Mouse (Mus musculus) left cerebral cortex, adult 8-10 months (tissue): ENCODE measurements at regions not wholly inside any gene's neighbourhood (a gene's known extent, or its start where the extent isn't known, plus 50 kb on each side); places are given as distances from the start of the nearest gene placed in this dataset.
A peak's percentile ranks its signal among the peaks of the same experiment; 100 is the strongest.
"Not testable (repeated sequence)": the region's sequence is repeated elsewhere in the genome, so short reads cannot be mapped to it uniquely, and the experiment has no call there.

Source experiments
- DNase-seq, 2 experiments: peaks; one replicate each; pipeline ENCODE4 v3.0.0; 2022; ENCODE audit warnings: low spot score in 2 of 2

DNA sequence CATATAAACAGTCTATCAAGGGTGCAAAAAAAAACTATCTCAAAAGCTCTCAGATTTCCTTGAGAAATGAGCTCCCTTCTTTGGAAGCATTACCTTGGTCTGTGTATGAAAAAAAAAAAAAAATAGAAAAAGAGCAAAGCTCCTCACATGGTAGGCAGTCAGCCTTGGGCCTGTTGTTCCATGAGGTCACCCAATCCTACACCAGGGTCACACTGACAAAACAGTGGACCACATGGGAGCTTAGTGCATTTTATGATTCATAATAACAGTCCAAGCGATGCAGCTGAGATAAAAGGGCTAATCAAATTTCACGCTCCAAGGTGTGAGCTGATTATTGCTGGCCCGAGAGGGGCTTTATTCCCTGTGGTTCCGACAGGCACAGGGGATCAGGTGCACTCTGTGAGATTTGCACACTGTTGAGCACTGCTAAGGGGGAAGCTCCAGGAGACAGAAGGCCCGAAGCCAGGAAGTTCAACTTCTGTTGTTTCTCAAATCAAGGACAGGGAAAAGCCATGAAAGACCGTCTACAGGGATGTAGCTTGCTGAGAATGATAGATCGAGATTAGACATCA lies 352.1 kb upstream of the Gm6657 start:
- DNase-seq: no peak

DNA sequence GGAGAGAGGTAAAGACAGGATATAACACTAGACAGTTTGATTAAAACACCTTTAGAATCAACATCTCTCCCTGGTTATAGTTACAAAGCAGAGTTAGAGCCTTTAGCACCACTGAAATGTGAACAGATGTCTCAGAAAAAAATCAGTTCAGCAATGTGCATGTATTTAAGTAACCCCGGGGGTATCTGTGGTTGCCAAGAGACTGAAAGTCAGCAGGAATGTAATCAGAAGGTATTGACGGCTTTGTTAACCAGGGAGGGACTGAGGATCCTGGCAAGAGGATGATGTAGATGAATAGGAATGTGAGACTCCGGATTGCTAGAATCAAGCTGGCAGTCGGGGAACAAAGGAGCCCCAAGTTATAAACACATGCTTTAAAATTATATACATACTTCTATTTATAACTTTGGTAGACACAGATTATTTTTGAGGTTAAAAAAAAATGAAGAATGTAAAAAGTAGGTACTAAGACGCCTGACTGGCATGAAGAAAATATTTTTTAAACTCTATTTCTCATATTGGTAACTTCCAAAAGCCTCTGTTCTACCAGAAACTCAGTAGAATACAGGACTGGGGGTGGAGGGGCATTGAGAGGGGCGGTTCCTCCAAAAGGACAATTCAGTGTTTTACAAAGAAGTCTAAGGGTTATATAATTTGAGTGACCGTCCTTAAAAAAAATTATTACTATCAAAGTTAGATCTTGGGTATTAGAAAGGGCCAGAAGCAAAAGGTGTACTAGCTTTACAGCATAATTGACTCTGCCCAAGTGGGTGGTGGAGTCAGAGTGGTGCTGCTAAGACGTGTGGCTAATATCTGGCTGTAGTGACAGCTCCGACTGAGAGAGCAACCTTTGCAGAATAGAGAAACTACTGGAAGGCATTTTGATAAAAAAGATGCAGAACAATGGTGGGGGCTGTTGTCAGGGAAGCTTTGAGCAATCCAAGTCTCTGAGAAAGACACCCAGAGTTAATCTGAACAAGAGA lies 341.2 kb upstream of the Gm6657 start:
- no peak for DNase-seq

DNA sequence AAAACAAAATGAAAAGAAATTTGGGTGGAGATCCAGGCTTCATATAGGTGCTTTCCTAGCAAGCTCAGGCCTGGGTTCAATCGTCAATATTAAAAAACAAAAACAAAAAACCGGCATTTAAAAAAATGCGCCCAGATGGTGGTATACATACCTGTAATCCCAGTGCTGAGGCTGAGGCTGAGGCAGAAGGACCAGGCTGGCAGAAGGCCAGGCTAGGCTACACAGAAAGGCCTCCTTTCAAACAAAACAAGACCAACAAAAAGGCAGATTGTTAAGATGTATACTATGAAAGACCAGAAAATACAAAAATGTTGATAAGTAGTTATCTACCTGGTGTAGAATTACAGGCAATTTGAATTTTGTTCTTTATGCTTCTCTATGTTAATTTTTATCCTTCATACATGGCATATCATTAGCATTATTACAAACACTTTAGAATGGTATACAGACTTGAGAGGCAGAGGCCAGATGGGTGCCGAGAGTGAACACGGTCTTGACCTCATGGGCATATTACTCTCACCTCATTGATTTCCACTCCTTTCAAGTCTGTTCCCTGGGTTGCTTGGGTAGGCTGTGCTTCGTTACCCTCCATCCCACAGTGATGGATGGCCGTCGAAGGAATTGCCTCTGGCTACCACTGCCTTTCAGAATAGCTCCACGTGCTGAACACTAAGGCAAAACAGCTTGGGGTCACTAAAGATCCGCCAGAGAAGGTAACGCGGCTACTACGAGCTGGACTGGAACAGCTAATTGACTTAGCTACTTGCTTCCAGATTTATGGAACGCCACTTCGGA lies 339.6 kb upstream of the Gm6657 start:
- no peak for DNase-seq

DNA sequence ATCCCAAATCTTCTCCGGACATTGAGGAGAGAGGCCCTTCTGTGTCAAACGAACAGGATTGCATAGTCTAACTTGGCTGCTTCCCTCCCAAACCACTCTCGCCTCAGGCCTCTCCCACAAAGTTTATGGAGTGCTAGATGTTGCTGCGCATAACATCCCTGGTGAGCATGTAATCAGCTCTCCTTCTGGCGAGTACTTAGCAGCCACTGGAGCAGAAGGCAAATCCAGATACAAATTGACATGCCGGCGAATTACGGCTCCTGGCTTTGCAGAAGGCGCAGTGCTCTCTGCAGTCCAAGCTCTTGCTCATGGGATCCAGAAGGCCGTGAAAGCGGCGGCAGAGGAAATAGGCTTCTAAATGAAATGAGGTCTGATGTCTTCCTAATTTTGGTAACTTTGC lies 338.2 kb upstream of the Gm6657 start:
- DNase-seq: no peak

DNA sequence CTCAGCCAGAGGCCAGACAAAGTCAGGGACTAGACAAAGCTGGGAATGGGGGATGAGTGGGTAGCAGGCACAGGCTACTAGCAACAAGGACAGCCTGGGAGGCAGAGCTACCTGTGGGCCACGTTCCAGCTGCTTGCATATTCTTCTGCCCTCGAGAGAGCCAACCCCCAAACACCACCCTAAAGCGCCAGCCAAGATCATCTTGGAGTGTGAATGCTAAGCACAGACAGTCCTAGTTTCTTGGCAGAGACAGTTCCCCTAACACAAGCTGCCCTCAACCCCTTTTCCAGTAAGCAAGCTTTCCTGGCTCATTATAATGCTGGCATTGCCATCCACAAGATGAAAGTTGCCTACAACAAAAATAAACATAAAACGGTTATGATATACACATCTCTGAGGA lies 336.8 kb upstream of the Gm6657 start:
- peak in 1 of 2 experiments; percentile 15 for DNase-seq

DNA sequence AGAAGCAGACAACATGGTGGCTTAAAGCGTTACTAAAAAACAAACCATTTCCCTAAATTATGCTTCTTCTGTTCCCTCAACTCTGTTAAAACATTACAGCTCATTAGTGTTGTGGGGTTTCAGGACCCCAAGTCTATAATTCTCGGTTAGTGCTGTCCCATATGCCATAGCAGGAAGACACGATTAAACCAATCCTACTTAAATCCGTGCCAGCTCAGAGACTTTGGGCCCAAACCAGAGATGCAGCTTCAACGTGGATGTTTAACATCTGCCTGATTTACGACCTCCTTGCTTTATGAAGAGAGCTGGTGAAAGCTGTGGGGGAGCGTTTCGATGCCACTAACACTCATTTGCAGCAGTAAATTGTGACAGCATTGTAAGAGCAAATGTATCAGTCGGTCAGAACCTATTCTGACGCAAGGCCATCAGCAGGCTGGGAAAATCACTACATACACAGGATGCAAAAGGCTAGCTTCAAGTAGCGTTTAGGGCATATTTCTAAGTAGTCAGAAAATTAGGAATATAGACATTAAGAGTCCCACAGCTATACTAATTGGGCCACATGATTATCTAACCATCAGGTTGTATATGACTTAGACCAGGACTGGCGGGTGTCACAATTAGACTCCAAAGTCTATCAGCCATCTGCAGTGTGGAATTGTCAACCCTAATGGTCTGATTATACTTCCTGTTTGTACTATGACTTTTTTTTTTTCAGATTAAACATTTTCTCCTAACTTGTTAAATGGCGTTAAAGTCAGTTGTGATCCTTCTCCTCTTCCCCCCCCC lies 333.1 kb upstream of the Gm6657 start:
- DNase-seq: no peak

DNA sequence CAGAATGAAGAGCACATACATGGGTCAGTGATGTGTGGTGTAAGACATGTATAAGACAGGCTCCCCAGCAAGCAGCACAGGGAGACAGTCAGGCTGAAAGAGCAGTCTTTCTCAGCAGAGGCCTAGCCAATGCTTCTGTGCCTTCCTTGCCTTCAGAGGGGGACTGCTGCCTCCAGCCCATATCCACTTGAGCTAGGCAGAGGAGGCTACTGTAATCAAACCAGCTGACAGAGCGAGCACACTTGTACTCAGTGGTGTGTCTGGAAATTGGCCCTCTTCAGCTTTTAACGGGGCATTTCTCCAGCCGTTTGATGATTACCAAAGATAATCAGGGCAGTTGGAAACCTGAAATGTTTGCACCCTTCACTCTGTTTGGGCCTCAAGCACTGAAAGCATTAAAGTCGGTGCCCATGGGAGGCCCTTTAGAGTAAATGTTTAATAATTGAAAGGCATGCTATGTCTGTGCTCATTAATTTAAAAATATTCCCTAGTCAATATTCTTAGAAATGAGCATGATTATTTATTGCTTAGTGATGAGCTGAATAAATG lies 326.0 kb upstream of the Gm6657 start:
- DNase-seq: no peak

DNA sequence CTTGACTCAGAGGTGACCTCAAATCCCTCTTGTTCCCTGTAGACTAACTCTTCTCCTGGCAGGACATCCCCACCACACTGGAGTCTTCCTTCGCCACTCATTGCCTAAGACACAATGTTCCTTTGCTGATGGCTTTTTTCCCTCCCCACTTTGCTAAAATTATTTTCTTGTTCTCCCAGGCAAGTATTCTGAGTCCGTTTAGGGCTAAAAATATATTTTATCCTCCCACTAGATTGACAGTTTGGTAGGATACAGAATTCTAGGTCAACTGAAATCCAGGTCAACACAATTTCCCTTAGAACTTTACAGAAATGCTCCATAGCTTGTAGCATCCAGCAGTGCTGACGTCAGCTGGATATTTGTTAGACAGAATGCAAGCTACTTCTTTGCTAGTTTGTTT lies 324.7 kb upstream of the Gm6657 start:
- no peak for DNase-seq

DNA sequence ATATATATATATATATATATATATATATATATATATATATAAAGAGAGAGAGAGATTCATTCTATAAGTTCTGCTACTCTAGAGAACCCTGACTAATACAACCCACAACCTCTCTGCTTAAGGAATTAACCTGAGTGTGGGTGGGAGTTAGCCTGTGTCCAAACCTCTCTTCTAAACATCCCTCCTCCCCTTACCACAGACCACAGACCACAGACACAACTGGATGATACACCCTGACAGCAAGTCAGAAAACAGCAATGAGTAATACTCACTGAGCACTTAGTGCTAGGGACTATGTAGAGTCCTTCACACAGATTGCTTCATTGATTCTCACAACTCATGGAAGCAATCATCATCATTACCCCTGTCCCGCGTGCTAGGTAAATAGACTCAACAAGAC lies 306.7 kb upstream of the Gm6657 start:
- no peak for DNase-seq

DNA sequence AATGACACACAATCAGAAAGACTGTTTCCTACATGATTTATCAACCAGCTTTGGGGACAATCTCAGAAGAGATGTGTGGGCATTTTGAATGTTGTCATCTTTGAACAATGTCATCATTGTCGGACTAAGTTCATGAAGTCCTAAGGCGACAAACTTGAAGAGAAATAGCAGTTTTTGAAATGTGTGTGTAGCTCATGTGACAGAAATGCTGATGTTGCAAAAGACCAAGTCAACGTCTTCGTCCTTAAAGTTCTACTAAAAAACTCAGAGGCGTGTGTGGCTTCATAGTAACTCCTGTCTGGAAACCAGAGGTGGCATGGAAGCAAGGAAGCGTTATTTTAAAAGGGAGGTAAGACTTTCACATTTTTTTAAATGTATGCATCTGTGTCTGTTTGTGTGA lies 302.6 kb upstream of the Gm6657 start:
- no peak for DNase-seq

DNA sequence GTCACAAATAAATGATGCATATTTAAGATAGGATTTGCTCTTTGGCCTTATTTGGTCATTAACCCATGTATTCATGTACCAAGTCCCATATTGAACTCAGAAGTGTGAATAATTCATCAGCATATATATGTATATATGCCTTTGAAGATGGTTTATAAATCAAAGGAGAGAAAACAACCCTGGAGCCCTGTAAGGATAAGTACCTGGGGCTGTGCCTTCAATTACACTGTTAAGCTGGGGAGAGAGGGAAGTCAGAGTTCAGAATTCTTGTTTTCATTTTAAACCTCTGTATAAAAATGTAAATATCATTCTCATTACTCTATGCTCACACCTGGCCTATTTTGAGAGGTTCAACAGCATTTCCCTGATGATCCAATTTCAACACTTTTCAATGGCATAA lies 299.8 kb upstream of the Gm6657 start:
- DNase-seq: no peak

DNA sequence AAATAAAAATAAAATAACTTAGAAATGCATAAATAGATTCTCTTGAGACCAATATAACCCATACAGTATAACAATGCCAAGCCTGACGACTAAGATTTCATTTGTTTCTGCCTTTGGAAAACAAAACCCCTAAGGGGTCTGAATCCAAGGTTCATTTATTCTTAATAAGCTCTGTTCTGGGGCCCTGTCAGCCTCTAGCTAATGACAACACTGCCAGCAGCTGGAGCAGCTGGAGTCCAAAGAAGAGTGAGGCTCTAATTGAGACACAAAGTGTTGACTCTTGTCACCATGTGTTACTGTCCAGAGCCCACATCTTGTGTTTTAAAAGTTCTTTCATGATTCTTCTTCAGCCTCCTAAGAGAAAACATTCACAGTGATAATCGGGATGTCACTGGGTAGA lies 298.5 kb upstream of the Gm6657 start:
- no peak for DNase-seq

DNA sequence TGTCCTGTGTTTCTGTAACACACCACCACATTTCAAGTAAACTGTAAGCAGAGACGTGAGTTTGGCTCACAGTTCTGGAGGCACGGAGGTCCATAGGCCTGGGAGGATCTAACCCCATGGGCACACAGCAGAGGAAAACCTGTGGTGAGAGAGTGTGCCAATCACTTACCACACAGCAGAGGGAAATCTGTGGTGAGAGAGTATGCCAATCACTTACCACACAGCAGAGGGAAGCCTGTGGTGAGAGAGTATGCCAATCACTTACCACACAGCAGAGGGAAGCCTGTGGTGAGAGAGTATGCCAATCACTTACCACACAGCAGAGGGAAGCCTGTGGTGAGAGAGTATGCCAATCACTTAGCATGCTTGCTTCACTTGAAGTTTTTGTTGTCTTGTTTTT lies 295.1 kb upstream of the Gm6657 start:
- not testable (repeated sequence) for DNase-seq

DNA sequence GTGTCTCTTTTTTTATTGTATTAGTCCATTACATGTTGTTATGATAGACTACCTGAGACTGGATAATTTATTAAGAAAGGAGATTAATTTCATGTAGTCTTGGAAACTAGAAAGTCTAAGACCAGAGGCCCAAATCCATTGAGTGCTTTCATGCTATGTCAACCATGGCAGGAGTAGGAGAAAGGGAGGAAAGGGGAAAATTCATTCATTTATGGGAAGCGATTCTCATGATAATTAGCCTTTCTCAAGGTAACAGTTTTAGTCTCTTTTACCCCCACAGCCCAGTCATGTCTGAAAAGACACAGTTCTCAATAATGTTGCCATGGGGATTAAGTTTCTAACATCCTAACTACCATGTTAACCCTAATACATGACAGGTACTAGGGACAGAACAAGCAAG lies 292.8 kb upstream of the Gm6657 start:
- DNase-seq: no peak

DNA sequence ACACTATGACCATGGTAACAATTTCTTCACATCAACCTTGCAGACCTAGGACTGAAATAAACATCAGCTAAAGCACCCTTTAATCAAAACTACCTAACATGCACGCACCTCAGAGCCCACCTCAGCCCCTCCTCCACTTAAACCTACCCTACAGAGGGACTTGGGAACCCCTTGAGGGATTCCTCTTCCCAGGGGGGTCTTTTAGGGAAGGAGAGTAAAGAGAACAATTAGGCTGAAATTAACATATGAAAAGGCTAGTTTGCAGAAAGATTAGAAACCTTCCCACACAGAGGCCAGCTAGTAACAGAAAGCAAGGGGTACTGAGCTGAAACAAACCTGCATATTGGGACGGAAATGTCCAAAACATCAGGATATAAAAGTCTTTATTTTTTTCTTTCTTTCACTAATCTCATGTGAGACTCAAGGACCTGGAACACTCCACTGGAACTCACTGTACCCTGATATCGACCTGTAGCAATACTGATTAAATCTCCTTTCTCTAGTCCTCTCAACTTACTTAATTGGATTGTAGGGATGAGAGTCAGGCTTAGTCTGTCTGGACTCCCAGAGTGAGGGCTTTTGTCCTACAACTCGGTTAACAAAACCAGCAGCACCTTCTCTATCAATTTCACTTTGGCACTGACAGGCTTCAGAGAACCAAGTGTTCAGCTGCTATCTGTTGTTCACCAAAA lies 281.0 kb upstream of the Gm6657 start:
- no peak for DNase-seq

DNA sequence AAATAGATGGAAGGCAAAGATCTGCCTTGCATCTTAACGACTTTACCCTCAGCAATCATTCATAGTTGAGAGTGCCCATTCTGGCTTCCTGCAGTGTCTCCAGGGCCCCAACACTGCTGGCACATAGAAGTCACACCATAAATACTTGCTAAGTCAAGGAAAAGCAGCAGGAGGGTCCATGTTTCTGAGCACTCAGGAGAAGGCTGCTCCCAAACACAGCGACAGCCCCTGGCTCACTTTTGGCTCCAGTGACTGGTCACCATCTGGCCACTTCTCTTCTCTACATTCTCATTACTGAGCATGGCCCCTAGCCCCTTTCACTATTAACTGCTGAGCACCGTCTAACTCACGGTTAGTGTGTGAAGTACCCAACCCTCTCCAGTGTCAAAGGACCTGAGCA lies 265.3 kb upstream of the Gm6657 start:
- no peak for DNase-seq

DNA sequence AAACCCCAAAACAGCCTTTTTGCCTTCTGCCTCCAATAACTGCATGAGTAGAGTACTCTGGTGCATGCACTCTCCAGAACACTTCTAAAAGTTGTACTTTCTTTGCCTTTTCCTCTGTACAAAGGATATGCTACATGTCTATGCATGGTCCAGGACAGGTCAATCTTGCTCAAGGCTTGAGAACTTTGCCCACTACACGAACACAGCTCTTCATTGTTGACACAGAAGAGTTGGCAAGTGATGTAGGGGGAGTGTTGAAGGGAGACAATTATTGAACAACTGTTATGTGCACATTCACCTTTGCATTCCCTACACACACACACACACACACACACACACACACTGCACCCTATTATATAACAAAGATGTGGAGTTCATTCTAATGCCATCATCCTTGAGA lies 264.5 kb upstream of the Gm6657 start:
- no peak for DNase-seq

DNA sequence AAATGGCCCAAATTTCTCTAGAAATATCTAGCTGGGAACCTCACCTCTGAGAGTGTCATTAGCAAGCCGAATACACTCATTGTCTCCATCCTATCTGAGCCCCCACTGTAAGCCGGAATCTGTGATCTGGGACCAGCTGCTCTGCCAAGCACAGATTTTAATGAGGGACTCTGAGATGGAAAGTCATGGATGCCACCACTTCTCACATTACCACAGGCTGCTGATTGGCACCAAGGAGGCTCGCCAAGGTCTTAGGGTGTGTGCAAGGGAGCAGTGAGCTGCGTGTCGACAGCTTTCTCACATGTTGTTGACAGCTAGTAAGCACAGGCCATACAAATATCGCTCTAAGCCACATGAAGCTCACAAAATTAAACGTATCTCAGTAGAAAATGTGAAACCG lies 250.1 kb upstream of the Gm6657 start:
- no peak for DNase-seq

DNA sequence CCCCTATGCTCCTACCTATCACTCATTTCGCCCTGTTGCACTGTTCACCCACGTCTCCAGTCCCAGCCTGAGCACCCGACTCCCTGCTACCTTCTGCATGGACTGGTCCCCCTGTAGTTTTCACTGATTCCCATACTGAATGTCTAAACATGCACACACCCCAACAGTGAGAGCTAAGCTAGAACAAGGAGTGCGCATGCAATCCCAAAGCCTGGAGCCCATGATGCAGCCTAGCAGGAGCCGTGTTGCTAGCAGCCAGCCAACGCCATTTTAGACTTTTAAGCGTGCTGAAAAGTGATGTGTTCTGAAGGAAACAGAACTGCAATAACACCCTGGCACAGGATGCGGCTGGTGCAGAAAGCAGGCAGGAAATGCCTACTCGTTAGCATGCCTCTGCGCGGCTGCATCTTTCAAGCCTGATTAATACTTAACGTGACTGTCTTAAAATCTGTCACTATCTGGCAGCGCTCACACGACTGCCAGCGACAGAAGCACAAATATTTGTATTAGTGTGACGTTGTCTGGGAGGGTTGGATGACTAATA lies 244.5 kb upstream of the Gm6657 start:
- DNase-seq: peak; percentile 16 to 25

DNA sequence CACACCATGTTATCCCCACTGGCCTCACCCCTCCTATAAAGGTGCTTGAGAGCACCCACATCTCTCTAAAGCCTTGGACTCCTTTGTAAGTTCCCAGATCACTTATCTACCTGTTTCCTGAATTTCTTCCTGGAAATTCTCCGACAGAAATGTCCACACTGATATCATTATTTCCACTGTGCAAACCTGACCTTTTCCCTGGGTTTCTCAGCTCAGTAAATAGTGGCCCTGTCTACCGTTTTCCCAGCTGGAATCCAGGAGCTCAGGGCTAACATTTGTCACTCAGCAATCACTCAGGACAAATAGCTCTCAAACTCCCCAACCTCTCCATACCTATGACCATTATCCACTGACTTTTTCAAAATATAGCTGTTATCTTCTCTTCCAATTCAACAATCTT lies 241.6 kb upstream of the Gm6657 start:
- no peak for DNase-seq
